In genomic region chr8:12346870-12347269, GRCm38 (mm10) we compare ENCODE assay signal across 24 mouse cellular contexts. TPM values are rescaled to one million over a fixed set of nuclear protein-coding genes. Genes with fewer than 3 reads are reported as not detected.
DNase-seq lines count a peak whose midpoint lies in the region; ATAC-seq and TF ChIP-seq lines count a peak whose summit lies in the region.
"Had no signal": no experiment of that assay in that cellular context is flagged by ENCODE, and none has a peak within 500 bp of the region (broad histone marks: within the 10 kb centered on the region; RNA-seq: fewer than 3 reads in every experiment).

No protein-coding gene starts in this region.

- peak; percentile 41; the same call in 1 of the 2 replicates for ATAC-seq in forebrain, embryonic 15.5 days (replicated peaks)
- ATAC-seq in forebrain, embryonic 12.5 days (ENCODE audit: low FRiP score), result no peak
- no peak for ATAC-seq in lung, embryonic 14.5 days (ENCODE audit: insufficient read depth)
- peak; percentile 70 for ATAC-seq in forebrain, postnatal 0 days
- ATAC-seq: intestine, embryonic 15.5 days had no signal

- WGBS in forebrain, embryonic 15.5 days, result 27% methylated on average over 11 of the region's 11 CpGs
- WGBS in forebrain, embryonic 12.5 days, result 78% methylated on average over 11 of the region's 11 CpGs
- WGBS in lung, embryonic 14.5 days, result 71% methylated on average over 11 of the region's 11 CpGs
- WGBS in forebrain, postnatal 0 days, result 27% methylated on average over 11 of the region's 11 CpGs

- no peak overlapping the region for H3K4me3 ChIP-seq in forebrain, embryonic 15.5 days
- H3K4me3 ChIP-seq in forebrain, embryonic 12.5 days (replicated peaks), result no peak overlapping the region
- H3K4me3 ChIP-seq in lung, embryonic 14.5 days (ENCODE audit: low read depth, low read length), result no peak overlapping the region
- no peak overlapping the region for H3K4me3 ChIP-seq in forebrain, postnatal 0 days (ENCODE audit: low read depth, low read length)
- H3K4me3 ChIP-seq: embryonic facial prominence, embryonic 15.5 days; erythroblast, embryonic 14.5 days; gastrocnemius, adult 2 months; heart, embryonic 12.5 days; hindbrain, embryonic 10.5 days; intestine, embryonic 15.5 days had no signal

- H3K4me2 ChIP-seq in forebrain, embryonic 15.5 days (replicated peaks), result 0 out of 2 replicates have a peak overlapping the region, but pooled peaks have one; percentile 8
- H3K4me2 ChIP-seq in forebrain, embryonic 12.5 days, result no peak overlapping the region
- H3K4me2 ChIP-seq in lung, embryonic 14.5 days, result no peak overlapping the region
- peak overlapping the region; percentile 21 for H3K4me2 ChIP-seq in forebrain, postnatal 0 days (ENCODE audit: low read depth)
- H3K4me2 ChIP-seq: embryonic facial prominence, embryonic 15.5 days; heart, embryonic 12.5 days; intestine, embryonic 15.5 days had no signal

- H3K4me1 ChIP-seq in forebrain, embryonic 15.5 days, result peaks cover 15% of the 10 kb centered on the region
- peaks cover 4% of the 10 kb centered on the region; the same call in 1 of the 2 replicates for H3K4me1 ChIP-seq in forebrain, embryonic 12.5 days
- no peaks in the 10 kb centered on the region for H3K4me1 ChIP-seq in lung, embryonic 14.5 days (ENCODE audit: insufficient read depth)
- H3K4me1 ChIP-seq in forebrain, postnatal 0 days (ENCODE audit: insufficient read depth), result peaks cover 8% of the 10 kb centered on the region; the same call in 1 of the 2 replicates
- H3K4me1 ChIP-seq: embryonic facial prominence, embryonic 15.5 days; heart, embryonic 12.5 days; intestine, embryonic 15.5 days had no signal

- peak; percentile 18 for DNase-seq in lung, embryonic 14.5 days
- DNase-seq in lung, adult 18-20 months, result no peak
- peak; percentile 36 for DNase-seq in right cerebral cortex, postnatal 4 days
- no peak for DNase-seq in right cerebral cortex, postnatal 36 days (ENCODE audit: low spot score in 2 of 2)
- peak; percentile 70 for DNase-seq in forebrain, postnatal 0 days
- no peak for DNase-seq in ovary, postnatal 10 days (ENCODE audit: low spot score)
- DNase-seq: adrenal gland, adult 2 months; adrenal gland, postnatal 25 days; cerebellum, adult 11 months; cerebellum, adult 8-10 months; cerebellum, postnatal 14 days; gastrocnemius, adult 2 months; gastrocnemius, postnatal 25 days had no signal

- H3K27ac ChIP-seq in forebrain, embryonic 15.5 days (replicated peaks), result peak overlapping the region; percentile 65
- no peak overlapping the region for H3K27ac ChIP-seq in forebrain, embryonic 12.5 days
- no peak overlapping the region for H3K27ac ChIP-seq in lung, embryonic 14.5 days (ENCODE audit: low read depth)
- no peak overlapping the region; the same call in 1 of the 2 replicates for H3K27ac ChIP-seq in forebrain, postnatal 0 days (ENCODE audit: low read depth, low read length)
- H3K27ac ChIP-seq: embryonic facial prominence, embryonic 15.5 days; gastrocnemius, adult 2 months; hindbrain, embryonic 10.5 days; intestine, embryonic 15.5 days had no signal

- no peaks in the 10 kb centered on the region for H3K36me3 ChIP-seq in forebrain, embryonic 15.5 days
- no peaks in the 10 kb centered on the region for H3K36me3 ChIP-seq in forebrain, embryonic 12.5 days (replicated peaks)
- H3K36me3 ChIP-seq in lung, embryonic 14.5 days (ENCODE audit: insufficient read depth), result no peaks in the 10 kb centered on the region
- no peaks in the 10 kb centered on the region for H3K36me3 ChIP-seq in forebrain, postnatal 0 days (ENCODE audit: insufficient read depth)
- H3K36me3 ChIP-seq: embryonic facial prominence, embryonic 15.5 days; heart, embryonic 12.5 days; hindbrain, embryonic 10.5 days; intestine, embryonic 15.5 days had no signal

- H3K9me3 ChIP-seq in forebrain, embryonic 15.5 days, result no peaks in the 10 kb centered on the region
- no peaks in the 10 kb centered on the region for H3K9me3 ChIP-seq in forebrain, embryonic 12.5 days
- H3K9me3 ChIP-seq in lung, embryonic 14.5 days (ENCODE audit: low read depth, low read length), result no peaks in the 10 kb centered on the region
- no peaks in the 10 kb centered on the region for H3K9me3 ChIP-seq in forebrain, postnatal 0 days (ENCODE audit: low read length)
- H3K9me3 ChIP-seq: embryonic facial prominence, embryonic 15.5 days; heart, embryonic 12.5 days; hindbrain, embryonic 10.5 days; intestine, embryonic 15.5 days had no signal

- no peak overlapping the region; the same call in 1 of the 2 replicates for H3K9ac ChIP-seq in forebrain, embryonic 15.5 days (replicated peaks)
- no peak overlapping the region for H3K9ac ChIP-seq in forebrain, embryonic 12.5 days
- H3K9ac ChIP-seq in lung, embryonic 14.5 days, result no peak overlapping the region
- H3K9ac ChIP-seq in forebrain, postnatal 0 days, result no peak overlapping the region
- H3K9ac ChIP-seq: embryonic facial prominence, embryonic 15.5 days; heart, embryonic 12.5 days; intestine, embryonic 15.5 days had no signal

- peaks cover 19% of the 10 kb centered on the region for H3K27me3 ChIP-seq in forebrain, embryonic 15.5 days
- H3K27me3 ChIP-seq in forebrain, embryonic 12.5 days, result peaks cover 65% of the 10 kb centered on the region
- H3K27me3 ChIP-seq in lung, embryonic 14.5 days (ENCODE audit: insufficient read depth, low read length), result no peaks in the 10 kb centered on the region
- H3K27me3 ChIP-seq in forebrain, postnatal 0 days (ENCODE audit: insufficient read depth, low read length), result no peaks in the 10 kb centered on the region
- H3K27me3 ChIP-seq: embryonic facial prominence, embryonic 15.5 days; heart, embryonic 12.5 days; intestine, embryonic 15.5 days had no signal

- no peak for TF ChIP-seq CTCF in lung, embryonic 14.5 days (IDR thresholded peaks at IDR 0.05; ENCODE audit: low read depth)
- no peak for TF ChIP-seq CTCF in forebrain, postnatal 0 days (IDR thresholded peaks at IDR 0.05; ENCODE audit: low read depth)

RNA-seq across cellular contexts. Expression of gene Sox1, which starts 48.2 kb away (rescaled TPM):
- 6.8 and 7.0 TPM in 2 replicates for polyA plus RNA-seq in forebrain, embryonic 15.5 days (2015; fragmentation: Nextera tagmentation; extraction: Ambion mirVana)
- polyA plus RNA-seq in forebrain, embryonic 12.5 days (2016; fragmentation: Nextera tagmentation; extraction: Ambion mirVana), result 9.6 and 11.0 TPM in 2 replicates
- 0.04 TPM in 1 of 2 replicates, not detected in the other for polyA plus RNA-seq in lung, embryonic 14.5 days (2014; fragmentation: Nextera tagmentation; extraction: Ambion mirVana)
- 22.5 and 36.5 TPM in 2 replicates for total RNA-seq in forebrain, postnatal 0 days (2014; rRNA removed)
- polyA plus RNA-seq in forebrain, postnatal 0 days (2015; fragmentation: Nextera tagmentation; extraction: Ambion mirVana), result 2.6 and 4.3 TPM in 2 replicates
- total RNA-seq: adrenal gland, adult 2 months; adrenal gland, postnatal 25 days; gastrocnemius, adult 2 months; gastrocnemius, postnatal 25 days; granulocyte monocyte progenitor cell, adult 5-6 weeks; heart, adult 8-10 months; heart, postnatal 25 days had no signal
- polyA plus RNA-seq: heart, embryonic 12.5 days; heart, embryonic 16.5 days; intestine, embryonic 15.5 days had no signal

Comparison
In these comparisons a context has a peak if more than half of its experiments do, and no peak if none do; other contexts are left out.
1. ATAC-seq: peak in forebrain, embryonic 15.5 days (single experiment) and forebrain, postnatal 0 days (single experiment); none in forebrain, embryonic 12.5 days (single experiment) and lung, embryonic 14.5 days (single experiment).
2. H3K4me2 ChIP-seq: peak in forebrain, embryonic 15.5 days (single experiment) and forebrain, postnatal 0 days (single experiment); none in forebrain, embryonic 12.5 days (single experiment) and lung, embryonic 14.5 days (single experiment).
3. DNase-seq: peak in lung, embryonic 14.5 days (single experiment), right cerebral cortex, postnatal 4 days (single experiment) and forebrain, postnatal 0 days (single experiment); none in lung, adult 18-20 months (0 of 2), right cerebral cortex, postnatal 36 days (0 of 2) and ovary, postnatal 10 days (single experiment).